Mouse (Mus musculus) midbrain, postnatal 0 days (tissue): ENCODE measurements around the gene Trp53rkb. TPM values are rescaled to one million over a fixed set of nuclear protein-coding genes. Genes with fewer than 3 reads are reported as not detected.

Experiments used
- ATAC-seq: fragments of 200-750 bp; cut with Nextera tagmentation; 2 replicates; pipeline ENCODE4 v1.8.0; 2017; ENCODE audit warnings: moderate number of reproducible peaks, mild to moderate bottlenecking, moderate TSS enrichment, moderate library complexity; ENCODE audit not compliant: low FRiP score
- DNase-seq: peaks from one replicate; pipeline ENCODE4 v3.0.0-alpha.2; 2015; ENCODE audit warnings: low spot score
- H3K27ac ChIP-seq: fragments of 300-500 bp; sonication (generic); 2 replicates; pipeline ENCODE4 v1.5.1; 2014; ENCODE audit warnings: low read depth, mild to moderate bottlenecking, low read length, mixed read lengths
- H3K27me3 ChIP-seq: fragments of 300-500 bp; sonication (generic); 2 replicates; pipeline ENCODE4 v1.6.1; 2014; ENCODE audit warnings: low read length, control low read depth, mixed read lengths; ENCODE audit not compliant: insufficient read depth
- H3K36me3 ChIP-seq: fragments of 300-500 bp; sonication (generic); 2 replicates; pipeline ENCODE4 v1.6.1; 2014; ENCODE audit warnings: low read length, control low read depth, mixed read lengths; ENCODE audit not compliant: insufficient read depth
- H3K4me1 ChIP-seq: fragments of 300-500 bp; sonication (generic); 2 replicates; pipeline ENCODE4 v1.6.1; 2014; ENCODE audit warnings: mild to moderate bottlenecking, control low read depth, antibody characterized with exemption, low read length, mixed read lengths; ENCODE audit not compliant: insufficient read depth
- H3K4me2 ChIP-seq: fragments of 300-500 bp; sonication (generic); 2 replicates; pipeline ENCODE4 v1.6.1; 2014; ENCODE audit warnings: low read depth, mild to moderate bottlenecking, low read length, mixed read lengths; ENCODE audit not compliant: poor library complexity, severe bottlenecking
- H3K4me3 ChIP-seq: fragments of 300-500 bp; sonication (generic); 2 replicates; pipeline ENCODE4 v1.5.1; 2014; ENCODE audit warnings: low read depth, mild to moderate bottlenecking, low read length, moderate library complexity
- H3K9ac ChIP-seq: fragments of 300-500 bp; sonication (generic); replicated peaks from 2 replicates; pipeline ENCODE4 v1.6.1; 2014; ENCODE audit warnings: mild to moderate bottlenecking, low read length, moderate library complexity, mixed read lengths; ENCODE audit not compliant: poor library complexity, severe bottlenecking
- H3K9me3 ChIP-seq: fragments of 300-500 bp; sonication (generic); 2 replicates; pipeline ENCODE4 v1.6.1; 2016; ENCODE audit warnings: low read length, control low read depth
- CTCF ChIP-seq: IDR thresholded peaks from 2 replicates; pipeline ENCODE4 v1.5.1; 2016; ENCODE audit warnings: antibody characterized with exemption, mild to moderate bottlenecking
- WGBS: fragments of 180-500 bp; shearing (Covaris S2); extraction: QIAGEN DNeasy Blood & Tissue Kit; methylation state at CpG from one replicate; pipeline ENCODE4 v1.1.7; 2014; 5-methylcytosine and 5-hydroxymethylcytosine counted together
- polyA plus RNA-seq: library from polyadenylated mRNA; unstranded; fragments of >200 nt; fragmentation: Nextera tagmentation; extraction: Ambion mirVana; gene quantifications from 2 replicates; pipeline ENCODE4 v1.2.1, GENCODE M21; 2015
- total RNA-seq: library from RNA; depleted of rRNA; stranded (reverse); fragments of >200 nt; gene quantifications from 2 replicates; pipeline ENCODE4 v1.2.3, GENCODE M21; 2014

Trp53rkb gene
- total and polyA plus RNA-seq, 2 experiments from 2014 or later: 7.5 to 17.2 TPM

DNA sequence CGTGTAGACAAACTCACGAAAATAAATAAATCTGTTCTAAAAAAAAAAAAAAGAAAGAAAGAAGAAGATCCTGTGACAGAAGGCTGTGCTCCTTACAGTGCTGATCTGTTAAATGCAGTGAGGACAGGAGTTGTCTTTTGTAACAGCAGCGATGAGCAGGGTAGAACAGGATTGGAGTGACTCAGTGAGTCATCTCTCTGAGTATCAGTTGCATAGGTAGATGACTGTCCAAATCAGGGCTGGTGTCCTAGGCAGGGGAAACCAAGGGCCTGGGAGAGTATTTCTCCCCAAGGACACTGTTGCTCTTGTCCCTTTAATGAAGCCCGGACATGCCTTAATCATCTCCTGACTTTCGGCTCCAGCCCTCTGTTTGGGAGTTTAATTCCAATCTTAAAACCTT, 17.2 kb downstream of the Trp53rkb start:
- no peak overlapping the region for H3K4me3 ChIP-seq
- H3K4me1 ChIP-seq: peaks cover 9% of the 10 kb centered on the region; the same call in 1 of the 2 replicates
- H3K4me2 ChIP-seq: no peak overlapping the region
- ATAC-seq (no peak), DNase-seq (no peak)
- no peaks in the 10 kb centered on the region for H3K36me3 ChIP-seq
- H3K9me3 ChIP-seq: no peaks in the 10 kb centered on the region
- H3K27me3 ChIP-seq: no peaks in the 10 kb centered on the region
- TF ChIP-seq CTCF: no peak
- no peak overlapping the region for H3K9ac ChIP-seq
- WGBS: 85% methylated on average over 5 of the region's 5 CpGs
- no peak overlapping the region for H3K27ac ChIP-seq

DNA sequence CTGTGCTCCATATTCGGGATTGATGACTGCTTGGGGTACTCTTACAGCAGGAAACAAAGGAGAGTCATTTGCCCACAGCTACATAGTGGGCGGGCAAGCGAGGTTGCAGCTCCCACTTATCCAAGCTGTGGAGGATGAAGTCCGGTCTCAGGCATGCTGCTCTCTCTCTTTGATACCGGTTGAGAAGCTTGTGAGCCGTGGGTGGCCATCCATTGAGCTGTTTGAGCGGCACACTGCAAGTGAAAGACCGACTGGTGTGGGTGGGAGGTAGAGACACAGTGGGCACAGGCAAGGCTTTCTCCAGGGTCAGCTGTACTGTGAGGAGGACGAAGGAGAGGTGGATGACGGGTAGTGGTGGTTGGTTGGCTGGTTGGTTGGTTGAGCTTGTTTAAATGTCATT, 18.5 kb downstream of the Trp53rkb start:
- WGBS: 73% methylated on average over 10 of the region's 10 CpGs
- H3K36me3 ChIP-seq: no peaks in the 10 kb centered on the region
- TF ChIP-seq CTCF: no peak
- ATAC-seq (no peak), DNase-seq (no peak)
- H3K9ac ChIP-seq: no peak overlapping the region
- no peak overlapping the region for H3K27ac ChIP-seq
- H3K27me3 ChIP-seq: no peaks in the 10 kb centered on the region
- no peak overlapping the region for H3K4me2 ChIP-seq
- no peak overlapping the region for H3K4me3 ChIP-seq
- H3K9me3 ChIP-seq: no peaks in the 10 kb centered on the region
- H3K4me1 ChIP-seq: peaks cover 9% of the 10 kb centered on the region; the same call in 1 of the 2 replicates

GRCm38 (mm10) chr2:166818463-166819143, 26.3 kb downstream of the Trp53rkb start:
- 87% methylated on average over 9 of the region's 9 CpGs for WGBS
- Histone ChIP-seq H3K27me3 (no peaks in the 10 kb centered on the region), H3K36me3 (no peaks in the 10 kb centered on the region), H3K9me3 (no peaks in the 10 kb centered on the region), H3K9ac (no peak overlapping the region), H3K4me3 (no peak overlapping the region), H3K4me1 (no peaks in the 10 kb centered on the region), H3K27ac (no peak overlapping the region), H3K4me2 (no peak overlapping the region)
- no peak for DNase-seq
- ATAC-seq: no peak
- TF ChIP-seq CTCF: no peak

- DNase-seq: no peak
- Histone ChIP-seq H3K36me3 (no peaks in the 10 kb centered on the region), H3K4me3 (no peak overlapping the region), H3K27me3 (no peaks in the 10 kb centered on the region), H3K27ac (no peak overlapping the region), H3K4me1 (no peaks in the 10 kb centered on the region), H3K4me2 (no peak overlapping the region), H3K9me3 (no peaks in the 10 kb centered on the region), H3K9ac (no peak overlapping the region)
- ATAC-seq: no peak
- 92% methylated on average over 8 of the region's 8 CpGs for WGBS
- TF ChIP-seq CTCF: no peak
These were observed 27.5 kb downstream of the Trp53rkb start for GRCm38 (mm10) chr2:166819849-166820248.

GRCm38 (mm10) chr2:166820844-166821243, 28.5 kb downstream of the Trp53rkb start:
- WGBS: 61% methylated on average over 2 of the region's 2 CpGs
- Histone ChIP-seq H3K27me3 (no peaks in the 10 kb centered on the region), H3K27ac (no peak overlapping the region), H3K9me3 (no peaks in the 10 kb centered on the region), H3K4me3 (no peak overlapping the region), H3K4me2 (no peak overlapping the region), H3K9ac (no peak overlapping the region), H3K4me1 (no peaks in the 10 kb centered on the region), H3K36me3 (no peaks in the 10 kb centered on the region)
- DNase-seq (no peak), ATAC-seq (no peak)
- no peak for TF ChIP-seq CTCF

DNA sequence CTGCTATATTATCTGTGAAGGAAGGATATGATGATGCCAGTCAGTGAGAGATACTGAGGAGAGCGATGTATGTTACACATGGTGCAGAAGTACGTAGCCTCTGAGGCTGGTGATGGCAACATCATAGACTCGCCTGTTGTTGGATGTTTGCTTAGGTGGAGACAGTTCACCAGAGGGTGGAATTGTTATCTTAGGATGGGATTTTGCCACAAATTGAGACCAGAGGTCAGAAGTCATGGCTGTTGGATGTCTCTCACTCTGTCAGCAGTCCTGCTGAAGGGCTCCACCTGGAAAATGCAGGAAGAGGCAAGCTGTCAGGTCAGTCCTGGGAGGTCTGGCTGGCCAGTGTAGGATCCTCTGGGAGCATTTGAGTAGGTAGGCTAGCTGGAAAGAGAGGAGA, 29.1 kb downstream of the Trp53rkb start:
- Histone ChIP-seq H3K4me1 (no peaks in the 10 kb centered on the region), H3K9me3 (no peaks in the 10 kb centered on the region), H3K27me3 (no peaks in the 10 kb centered on the region), H3K27ac (no peak overlapping the region), H3K4me3 (no peak overlapping the region), H3K9ac (no peak overlapping the region), H3K36me3 (no peaks in the 10 kb centered on the region), H3K4me2 (no peak overlapping the region)
- 95% methylated on average over 3 of the region's 3 CpGs for WGBS
- DNase-seq (no peak), ATAC-seq (no peak)
- TF ChIP-seq CTCF: no peak
